In the genomic region with DNA sequence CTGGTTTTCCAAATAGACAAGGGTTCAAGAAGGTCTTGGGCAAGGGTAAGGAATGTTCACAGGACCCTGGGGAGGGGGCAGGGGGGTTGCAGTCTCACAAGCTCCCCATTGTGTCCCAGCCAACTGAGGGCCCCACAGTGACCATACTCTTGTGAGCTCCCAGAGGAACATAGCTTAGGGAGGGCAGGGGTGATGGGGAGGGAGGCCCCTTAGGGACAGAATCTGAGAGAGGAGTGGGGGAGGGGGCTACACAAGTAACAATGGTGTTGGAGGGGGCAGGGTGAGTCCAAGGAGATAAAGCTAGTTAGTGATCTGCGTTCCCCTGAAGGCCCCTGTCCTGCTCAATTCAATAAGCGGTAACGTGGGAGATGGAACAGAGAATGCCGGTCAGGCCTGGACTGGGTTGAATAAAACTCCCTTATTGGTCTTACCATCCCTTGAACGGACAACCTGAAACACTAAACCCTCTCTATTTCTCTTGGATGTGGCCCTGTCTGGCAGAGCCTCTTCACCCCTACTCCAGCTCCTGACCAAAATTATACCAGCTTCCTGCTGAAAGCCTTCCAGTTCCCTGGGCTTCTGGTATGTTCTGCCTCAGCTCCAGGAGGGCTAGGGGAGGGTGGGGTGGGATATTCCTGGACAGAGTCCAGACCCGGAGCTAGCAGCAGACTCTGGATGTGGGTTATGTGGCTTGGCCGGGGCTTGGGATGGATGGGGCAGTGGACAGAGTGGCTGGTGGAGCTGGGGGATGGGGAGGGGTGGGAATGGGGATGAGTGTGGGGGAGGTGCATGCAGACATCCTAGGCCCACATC, we compare ENCODE assay signal across 11 mouse cellular contexts. TPM values are rescaled to one million over a fixed set of nuclear protein-coding genes. Genes with fewer than 3 reads are reported as not detected.
DNase-seq lines count a peak whose midpoint lies in the region; ATAC-seq lines count a peak whose summit lies in the region.
"Had no signal": no experiment of that assay in that cellular context is flagged by ENCODE, and none has a peak within 500 bp of the region (broad histone marks: within the 10 kb centered on the region; RNA-seq: fewer than 3 reads in every experiment).

No protein-coding gene starts in this region.

- peak overlapping the region; percentile 84 for H3K27ac ChIP-seq in heart, embryonic 10.5 days
- H3K27ac ChIP-seq in forebrain, embryonic 15.5 days (replicated peaks), result peak overlapping the region; percentile 16; the same call in 1 of the 2 replicates
- peak overlapping the region; percentile 63 for H3K27ac ChIP-seq in midbrain, embryonic 13.5 days

- H3K4me3 ChIP-seq in heart, embryonic 10.5 days, result peak overlapping the region; percentile 3; the same call in 1 of the 2 replicates
- H3K4me3 ChIP-seq in forebrain, embryonic 15.5 days, result no peak overlapping the region
- no peak overlapping the region for H3K4me3 ChIP-seq in midbrain, embryonic 13.5 days (replicated peaks)

- H3K36me3 ChIP-seq in heart, embryonic 10.5 days, result no peaks in the 10 kb centered on the region
- no peaks in the 10 kb centered on the region for H3K36me3 ChIP-seq in forebrain, embryonic 15.5 days
- H3K36me3 ChIP-seq in midbrain, embryonic 13.5 days, result no peaks in the 10 kb centered on the region

- H3K9ac ChIP-seq in forebrain, embryonic 15.5 days (replicated peaks), result no peak overlapping the region
- H3K9ac ChIP-seq in midbrain, embryonic 13.5 days (replicated peaks), result no peak overlapping the region

- WGBS in heart, embryonic 10.5 days, result 18% methylated on average over 7 of the region's 7 CpGs
- WGBS in forebrain, embryonic 15.5 days, result 18% methylated on average over 7 of the region's 7 CpGs
- WGBS in midbrain, embryonic 13.5 days, result 14% methylated on average over 7 of the region's 7 CpGs

- no peaks in the 10 kb centered on the region for H3K9me3 ChIP-seq in heart, embryonic 10.5 days
- H3K9me3 ChIP-seq in forebrain, embryonic 15.5 days, result no peaks in the 10 kb centered on the region
- H3K9me3 ChIP-seq in midbrain, embryonic 13.5 days, result no peaks in the 10 kb centered on the region

- no peak overlapping the region for H3K4me2 ChIP-seq in forebrain, embryonic 15.5 days (replicated peaks)
- no peak overlapping the region for H3K4me2 ChIP-seq in midbrain, embryonic 13.5 days (replicated peaks)

- peaks cover 95% of the 10 kb centered on the region for H3K4me1 ChIP-seq in heart, embryonic 10.5 days
- H3K4me1 ChIP-seq in forebrain, embryonic 15.5 days, result peaks cover 74% of the 10 kb centered on the region
- H3K4me1 ChIP-seq in midbrain, embryonic 13.5 days (replicated peaks), result peaks cover 100% of the 10 kb centered on the region

- no peak for ATAC-seq in forebrain, embryonic 15.5 days (replicated peaks)
- ATAC-seq in midbrain, embryonic 13.5 days, result no peak

- H3K27me3 ChIP-seq in heart, embryonic 10.5 days (ENCODE audit: insufficient read depth, poor library complexity, severe bottlenecking), result no peaks in the 10 kb centered on the region
- no peaks in the 10 kb centered on the region for H3K27me3 ChIP-seq in forebrain, embryonic 15.5 days
- H3K27me3 ChIP-seq in midbrain, embryonic 13.5 days, result no peaks in the 10 kb centered on the region

- DNase-seq in heart, embryonic 10.5 days (ENCODE audit: low spot score), result no peak
- no peak for DNase-seq in heart, adult 9 months (ENCODE audit: low spot score in 2 of 2)
- DNase-seq in Muller cell, postnatal 12 days (ENCODE audit: inconsistent ontology term), result peak; percentile 80
- no peak for DNase-seq in cerebellum, postnatal 25 days
- no peak for DNase-seq in adrenal gland, postnatal 10 days
- DNase-seq in right cerebral cortex, postnatal 4 days, result no peak
- DNase-seq: cerebellum, adult 9-10 months; left cerebral cortex, postnatal 4 days had no signal

RNA-seq across cellular contexts. Expression of a gene that starts 50.6 kb away (rescaled TPM):
- polyA plus RNA-seq in heart, embryonic 10.5 days (2016; fragmentation: Nextera tagmentation; extraction: Ambion mirVana), result 64.2 and 67.0 TPM in 2 replicates
- polyA plus RNA-seq in forebrain, embryonic 15.5 days (2015; fragmentation: Nextera tagmentation; extraction: Ambion mirVana), result 16.5 and 16.9 TPM in 2 replicates
- 24.9 and 31.2 TPM in 2 replicates for polyA plus RNA-seq in midbrain, embryonic 13.5 days (2015; fragmentation: Nextera tagmentation; extraction: Ambion mirVana)
- 100 to 1,000 TPM in 1 of 2 experiments, 10 to 100 TPM in 1; 84.9 to 114 TPM for total RNA-seq in adrenal gland, postnatal 10 days (2021)
- total RNA-seq: granulocyte monocyte progenitor cell, adult 5-6 weeks had no signal

Comparison
In these comparisons a context has a peak if more than half of its experiments do, and no peak if none do; other contexts are left out.
1. H3K27ac ChIP-seq: peak in every context shown above with its lines; median percentile 84 in heart, embryonic 10.5 days; 63 in midbrain, embryonic 13.5 days; 16 in forebrain, embryonic 15.5 days.